In the genomic region with DNA sequence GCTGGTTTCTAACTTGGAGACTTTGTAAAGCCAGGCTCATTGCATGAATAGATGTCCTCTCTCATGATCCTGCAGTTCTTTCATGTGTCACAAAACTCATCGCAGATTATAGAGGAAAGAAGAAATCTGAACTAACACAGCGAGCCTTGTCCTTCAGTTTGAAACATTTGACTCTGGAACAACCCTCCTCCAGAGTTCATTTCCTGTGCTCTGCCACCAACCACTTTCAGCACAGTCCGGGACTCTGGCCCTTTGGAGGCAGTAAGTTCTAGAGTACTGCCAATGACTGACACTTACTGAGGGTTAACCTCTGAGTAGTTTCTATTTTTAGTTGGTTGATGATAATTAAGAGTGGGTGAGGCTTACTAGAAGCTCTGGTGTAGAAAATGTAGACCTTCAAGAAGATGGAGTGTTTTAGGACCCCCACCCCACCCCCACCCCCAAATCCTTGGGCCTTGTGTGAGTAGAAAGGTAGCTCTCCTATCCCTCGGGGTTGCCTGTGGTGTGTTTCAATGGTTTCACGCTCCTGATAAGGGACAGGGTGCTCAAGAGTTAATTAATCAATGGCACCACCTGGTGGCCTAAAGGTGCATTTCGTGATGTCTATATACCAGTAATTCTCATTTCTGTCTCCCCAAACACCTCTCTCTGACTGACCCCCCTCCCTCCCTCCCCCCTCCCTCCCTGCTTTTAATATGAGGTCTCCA, we compare ENCODE assay signal across 9 mouse cellular contexts. TPM values are rescaled to one million over a fixed set of nuclear protein-coding genes. Genes with fewer than 3 reads are reported as not detected.
DNase-seq lines count a peak whose midpoint lies in the region; ATAC-seq and TF ChIP-seq lines count a peak whose summit lies in the region.
"Had no signal": no experiment of that assay in that cellular context is flagged by ENCODE, and none has a peak within 500 bp of the region (broad histone marks: within the 10 kb centered on the region; RNA-seq: fewer than 3 reads in every experiment).

No protein-coding gene starts in this region.

- WGBS in forebrain, embryonic 13.5 days, result 36% methylated on average over 6 of the region's 6 CpGs
- 14% methylated on average over 6 of the region's 6 CpGs for WGBS in heart, postnatal 0 days
- WGBS in liver, embryonic 14.5 days (ENCODE audit: insufficient replicate concordance), result 21% methylated on average over 6 of the region's 6 CpGs
- 27% methylated on average over 6 of the region's 6 CpGs for WGBS in stomach, embryonic 15.5 days

- peak; percentile 90 for TF ChIP-seq RAD21 in CH12.LX (IDR thresholded peaks at IDR 0.05; ENCODE audit: low read depth, low read length)

- in situ Hi-C loops in CH12.LX (cut with MboI; ENCODE audit: low pct_ligation_motif_present, low pct_unique_long_range_greater_than_20kb, low sequenced_read_pairs), result no loop called here

- H3K27ac ChIP-seq in CH12.LX (ENCODE audit: insufficient read depth, low read depth), result no peak overlapping the region
- no peak overlapping the region for H3K27ac ChIP-seq in forebrain, embryonic 13.5 days
- H3K27ac ChIP-seq in heart, postnatal 0 days (ENCODE audit: low read depth), result peak overlapping the region; percentile 84
- H3K27ac ChIP-seq in liver, embryonic 14.5 days, result no peak overlapping the region
- H3K27ac ChIP-seq in stomach, embryonic 15.5 days, result 0 out of 2 replicates have a peak overlapping the region, but pooled peaks have one; percentile 26

- DNase-seq in CH12.LX (ENCODE audit: extremely low read depth), result peak; percentile 92
- peak; percentile 85 for DNase-seq in c-Kit-positive CD71-positive TER-119-positive erythroid progenitor cells, embryonic 14.5 days (ENCODE audit: low spot score)
- peak; percentile 85 for DNase-seq in heart, postnatal 0 days (ENCODE audit: low spot score)
- peak; percentile 82 to 95 for DNase-seq in kidney, postnatal 25 days
- peak; percentile 67 to 76 (median 70) for DNase-seq in liver, embryonic 14.5 days (ENCODE audit: low read depth in 3 of 3, low spot score in 3 of 3)
- DNase-seq in neural tube, embryonic 10.5 days (ENCODE audit: extremely low spot score, low spot score), result peak; percentile 59

- no peaks in the 10 kb centered on the region for H3K27me3 ChIP-seq in CH12.LX (replicated peaks)
- H3K27me3 ChIP-seq in forebrain, embryonic 13.5 days, result no peaks in the 10 kb centered on the region
- H3K27me3 ChIP-seq in heart, postnatal 0 days (ENCODE audit: control insufficient read depth, insufficient read depth, low read length), result no peaks in the 10 kb centered on the region
- H3K27me3 ChIP-seq in liver, embryonic 14.5 days (ENCODE audit: control insufficient read depth, insufficient read depth, low read length), result no peaks in the 10 kb centered on the region
- no peaks in the 10 kb centered on the region for H3K27me3 ChIP-seq in stomach, embryonic 15.5 days (replicated peaks)

- H3K4me3 ChIP-seq in CH12.LX (replicated peaks in 1 of 3; ENCODE audit: low read depth in 2 of 3, low read length in 2 of 3, poor library complexity in 1 of 3), result no peak overlapping the region
- H3K4me3 ChIP-seq in forebrain, embryonic 13.5 days, result no peak overlapping the region
- peak overlapping the region; percentile 12; the same call in 1 of the 2 replicates for H3K4me3 ChIP-seq in heart, postnatal 0 days (ENCODE audit: low read depth, low read length)
- H3K4me3 ChIP-seq in liver, embryonic 14.5 days (ENCODE audit: insufficient read depth in 1 of 2, low read depth in 2 of 2, low read length in 2 of 2), result no peak overlapping the region
- no peak overlapping the region for H3K4me3 ChIP-seq in stomach, embryonic 15.5 days (replicated peaks)
- H3K4me3 ChIP-seq: erythroblast, embryonic 14.5 days had no signal

- no peaks in the 10 kb centered on the region for H3K9me3 ChIP-seq in CH12.LX (replicated peaks; ENCODE audit: low read length)
- no peaks in the 10 kb centered on the region for H3K9me3 ChIP-seq in forebrain, embryonic 13.5 days (replicated peaks)
- H3K9me3 ChIP-seq in heart, postnatal 0 days (replicated peaks; ENCODE audit: control insufficient read depth, low read length), result no peaks in the 10 kb centered on the region
- no peaks in the 10 kb centered on the region for H3K9me3 ChIP-seq in liver, embryonic 14.5 days (ENCODE audit: control insufficient read depth, low read length)
- H3K9me3 ChIP-seq in stomach, embryonic 15.5 days, result no peaks in the 10 kb centered on the region

- H3K4me1 ChIP-seq in CH12.LX (ENCODE audit: control insufficient read depth in 1 of 2, insufficient read depth in 2 of 2), result peaks cover 6 to 28% of the 10 kb centered on the region in 2 experiments; a peak in 3 of 4 replicates
- no peaks in the 10 kb centered on the region for H3K4me1 ChIP-seq in forebrain, embryonic 13.5 days
- peaks cover 7% of the 10 kb centered on the region for H3K4me1 ChIP-seq in heart, postnatal 0 days (ENCODE audit: control insufficient read depth, insufficient read depth)
- peaks cover 0 to 9% of the 10 kb centered on the region in 2 experiments; a peak in 1 of 4 replicates for H3K4me1 ChIP-seq in liver, embryonic 14.5 days (replicated peaks; ENCODE audit: control insufficient read depth in 2 of 2, insufficient read depth in 2 of 2, low read length in 1 of 2)
- 0 out of 2 replicates have a peak, but pooled peaks cover 6% of the 10 kb centered on the region for H3K4me1 ChIP-seq in stomach, embryonic 15.5 days

- no peaks in the 10 kb centered on the region for H3K79me2 ChIP-seq in CH12.LX (replicated peaks; ENCODE audit: control insufficient read depth, extremely low read depth, insufficient read depth, poor library complexity, severe bottlenecking)

- H3K36me3 ChIP-seq in CH12.LX (replicated peaks in 1 of 2; ENCODE audit: control insufficient read depth in 1 of 2, insufficient read depth in 1 of 2, low read length in 1 of 2), result peaks cover 5 to 32% of the 10 kb centered on the region in 2 experiments
- no peaks in the 10 kb centered on the region for H3K36me3 ChIP-seq in forebrain, embryonic 13.5 days (ENCODE audit: poor library complexity, severe bottlenecking)
- 0 out of 2 replicates have a peak, but pooled peaks cover 3% of the 10 kb centered on the region for H3K36me3 ChIP-seq in heart, postnatal 0 days (replicated peaks; ENCODE audit: control insufficient read depth, insufficient read depth, low read length)
- no peaks in the 10 kb centered on the region for H3K36me3 ChIP-seq in liver, embryonic 14.5 days (replicated peaks; ENCODE audit: control insufficient read depth, insufficient read depth, low read depth)
- no peaks in the 10 kb centered on the region for H3K36me3 ChIP-seq in stomach, embryonic 15.5 days

- TF ChIP-seq EP300 in CH12.LX (IDR thresholded peaks at IDR 0.05; ENCODE audit: low read length), result no peak
- TF ChIP-seq EP300 in heart, postnatal 0 days (IDR thresholded peaks at IDR 0.05; ENCODE audit: low read depth), result no peak
- TF ChIP-seq EP300 in liver, embryonic 14.5 days (IDR thresholded peaks at IDR 0.05; ENCODE audit: low read depth), result no peak

- peak overlapping the region; percentile 89 for H3K4me2 ChIP-seq in CH12.LX (ENCODE audit: insufficient read depth, low read depth, poor library complexity, severe bottlenecking)
- no peak overlapping the region for H3K4me2 ChIP-seq in forebrain, embryonic 13.5 days
- H3K4me2 ChIP-seq in heart, postnatal 0 days (ENCODE audit: low read depth, low read length), result peak overlapping the region; percentile 51
- H3K4me2 ChIP-seq in liver, embryonic 14.5 days (ENCODE audit: low read depth), result no peak overlapping the region
- H3K4me2 ChIP-seq in stomach, embryonic 15.5 days, result 0 out of 2 replicates have a peak overlapping the region, but pooled peaks have one; percentile 26

- dilution Hi-C loops in CH12.LX (cut with MboI; ENCODE audit: extremely low pct_ligation_motif_present, extremely low pct_unique_long_range_greater_than_20kb, low sequenced_read_pairs), result no loop called here

- TF ChIP-seq POLR2A in CH12.LX (IDR thresholded peaks at IDR 0.05; ENCODE audit: low read depth, low read length), result no peak

- TF ChIP-seq CTCF in CH12.LX (conservative IDR thresholded peaks at IDR 0.05 in 1 of 2, IDR thresholded peaks at IDR 0.05 in 1 of 2; ENCODE audit: low read depth in 2 of 2, low read length in 2 of 2), result peak; percentile 39 to 90; a peak in 3 of 4 replicates
- TF ChIP-seq CTCF in heart, postnatal 0 days (IDR thresholded peaks at IDR 0.05; ENCODE audit: low read depth), result peak; percentile 75
- TF ChIP-seq CTCF in liver, embryonic 14.5 days (IDR thresholded peaks at IDR 0.05; ENCODE audit: low read depth), result peak; percentile 73

- H3K9ac ChIP-seq in CH12.LX (ENCODE audit: insufficient read depth, low read depth), result peak overlapping the region; percentile 60; the same call in 1 of the 2 replicates
- no peak overlapping the region for H3K9ac ChIP-seq in forebrain, embryonic 13.5 days
- H3K9ac ChIP-seq in heart, postnatal 0 days (replicated peaks; ENCODE audit: low read depth, low read length), result peak overlapping the region; percentile 34; the same call in 1 of the 2 replicates
- no peak overlapping the region for H3K9ac ChIP-seq in liver, embryonic 14.5 days (replicated peaks)
- no peak overlapping the region for H3K9ac ChIP-seq in stomach, embryonic 15.5 days

- ATAC-seq in forebrain, embryonic 13.5 days, result peak; percentile 85
- peak; percentile 91 for ATAC-seq in heart, postnatal 0 days (ENCODE audit: insufficient read depth, low read depth)
- peak; percentile 76 for ATAC-seq in liver, embryonic 14.5 days (ENCODE audit: insufficient read depth)
- peak; percentile 78 for ATAC-seq in stomach, embryonic 15.5 days (ENCODE audit: insufficient read depth, low FRiP score, low read depth)

TF ChIP-seq in CH12.LX, 34 proteins besides CTCF, POLR2A, EP300 and RAD21 (continues in another document):
- TF ChIP-seq ZNF384 (IDR thresholded peaks at IDR 0.05; ENCODE audit: low read depth, low read length), result peak; percentile 35; the same call in 1 of the 2 replicates
- TF ChIP-seq E2F4 (IDR thresholded peaks at IDR 0.05; ENCODE audit: insufficient replicate concordance, low read depth, low read length), result no peak
- TF ChIP-seq ZC3H11A (IDR thresholded peaks at IDR 0.05; ENCODE audit: low read depth, low read length), result peak; percentile 85
- TF ChIP-seq HCFC1 (IDR thresholded peaks at IDR 0.05; ENCODE audit: low read depth, low read length), result peak; percentile 52
- TF ChIP-seq MXI1 (IDR thresholded peaks at IDR 0.05; ENCODE audit: low read depth, low read length), result 0 out of 2 replicates have a peak, but pooled peaks have one; percentile 41
- TF ChIP-seq TCF12 (IDR thresholded peaks at IDR 0.05; ENCODE audit: low read depth, low read length), result peak; percentile 36; the same call in 1 of the 2 replicates

RNA-seq across cellular contexts. Expression of gene Nr2c1, which starts 31.8 kb away (rescaled TPM):
- total RNA-seq in CH12.LX (2012; rRNA removed), result 3.6 and 3.9 TPM in 2 replicates
- 5.4 and 5.7 TPM in 2 replicates for total RNA-seq in CH12.LX (2014; rRNA removed)
- polyA plus RNA-seq in CH12.LX (2012; ENCODE audit: insufficient read length, low read depth), result 6.5 TPM in 2 replicates
- polyA plus RNA-seq in forebrain, embryonic 13.5 days (2015; fragmentation: Nextera tagmentation; extraction: Ambion mirVana), result 7.8 and 8.6 TPM in 2 replicates
- total RNA-seq in heart, postnatal 0 days (2014; rRNA removed; ENCODE audit: low replicate concordance), result 4.8 and 11.7 TPM in 2 replicates
- polyA plus RNA-seq in heart, postnatal 0 days (2015; fragmentation: Nextera tagmentation; extraction: Ambion mirVana), result 5.2 and 5.3 TPM in 2 replicates
- polyA plus RNA-seq in liver, embryonic 14.5 days (2012; rRNA removed), result 2.2 and 2.3 TPM in 2 replicates
- polyA plus RNA-seq in liver, embryonic 14.5 days (2014; fragmentation: Nextera tagmentation; extraction: Ambion mirVana), result 2.2 and 2.5 TPM in 2 replicates
- 8.7 and 10.3 TPM in 2 replicates for polyA plus RNA-seq in stomach, embryonic 15.5 days (2015; fragmentation: Nextera tagmentation; extraction: Ambion mirVana)

Comparison
In these comparisons a context has a peak if more than half of its experiments do, and no peak if none do; other contexts are left out.
1. H3K27ac ChIP-seq: peak in heart, postnatal 0 days (single experiment) and stomach, embryonic 15.5 days (single experiment); none in CH12.LX (single experiment), forebrain, embryonic 13.5 days (single experiment) and liver, embryonic 14.5 days (single experiment).
2. H3K4me2 ChIP-seq: peak in CH12.LX (single experiment), heart, postnatal 0 days (single experiment) and stomach, embryonic 15.5 days (single experiment); none in forebrain, embryonic 13.5 days (single experiment) and liver, embryonic 14.5 days (single experiment).
3. H3K9ac ChIP-seq: peak in CH12.LX (single experiment) and heart, postnatal 0 days (single experiment); none in forebrain, embryonic 13.5 days (single experiment), liver, embryonic 14.5 days (single experiment) and stomach, embryonic 15.5 days (single experiment).
4. Peak in every context shown above with its lines, with median percentiles within 50 percentile points of each other: DNase-seq, CTCF ChIP-seq and ATAC-seq.